Mouse (Mus musculus) granulocyte monocyte progenitor cell, adult 5-6 weeks (primary cell): ENCODE measurements around the gene Vmn2r5. TPM values are rescaled to one million over a fixed set of nuclear protein-coding genes. Genes with fewer than 3 reads are reported as not detected.
"Not testable (repeated sequence)": the region's sequence is repeated elsewhere in the genome, so short reads cannot be mapped to it uniquely, and the experiment has no call there.

Experiments
- ATAC-seq: replicated peaks from 2 replicates; pipeline ENCODE4 v1.8.0; 2016; ENCODE audit warnings: mild to moderate bottlenecking, moderate TSS enrichment, inconsistent platforms; ENCODE audit not compliant: poor library complexity, severe bottlenecking
- total RNA-seq, 2 experiments: library from RNA; stranded (forward) in 1 of 2; stranded (reverse) in 1 of 2; fragments of 200-712, 200-1000 nt in 1 of 2; fragments of >200 nt in 1 of 2; fragmentation: Nextera tagmentation in 1 of 2; gene quantifications; 2 replicates each; pipeline ENCODE4 v1.2.3; 2014 to 2017

Gene Vmn2r5
- not detected in 2 replicates for total RNA-seq (2014; fragmentation: Nextera tagmentation)
- not detected in 2 replicates for total RNA-seq (2017)

DNA sequence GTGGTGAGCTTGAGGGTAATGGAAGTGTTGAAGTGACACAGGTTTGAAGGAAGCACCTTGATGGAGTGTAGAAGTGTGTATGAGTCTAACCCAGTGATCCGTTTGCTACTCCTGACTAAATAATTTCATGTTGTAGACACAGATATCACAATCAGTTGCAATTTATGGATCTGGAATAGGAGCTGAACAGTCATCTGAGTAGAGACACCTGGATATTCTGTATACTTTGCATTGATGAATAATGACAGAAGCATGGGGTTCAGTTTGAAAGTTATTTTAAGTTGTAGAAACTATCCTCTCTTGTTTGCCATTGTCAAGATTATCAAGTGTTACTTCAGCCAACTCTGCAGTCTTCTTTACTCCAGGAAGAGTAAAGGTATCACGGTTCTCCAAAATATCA, at the start of gene Vmn2r5:
TSS of gene Vmn2r5 (minus strand) at position 101 of the 400 bp plus-strand sequence.
- ATAC-seq = not testable (repeated sequence)

- not testable (repeated sequence) for ATAC-seq
These were observed 13.9 kb upstream of the Vmn2r5 start for GRCm38 (mm10) chr3:64523585-64523984.

Other genes starting within 250 kb of the Vmn2r5 start
- not detected in 2 replicates for gene Vmn2r3, start 220.1 kb downstream of the Vmn2r5 start, total RNA-seq (2014; fragmentation: Nextera tagmentation)
- gene Vmn2r3, start 220.1 kb downstream of the Vmn2r5 start, total RNA-seq (2017) = not detected in 2 replicates
- not detected in 2 replicates for gene Vmn2r4, start 94.5 kb downstream of the Vmn2r5 start, total RNA-seq (2014; fragmentation: Nextera tagmentation)
- gene Vmn2r4, start 94.5 kb downstream of the Vmn2r5 start, total RNA-seq (2017) = not detected in 2 replicates
- gene Vmn2r6, start 56.0 kb upstream of the Vmn2r5 start, total RNA-seq (2014; fragmentation: Nextera tagmentation) = not detected in 2 replicates
- not detected in 2 replicates for gene Vmn2r6, start 56.0 kb upstream of the Vmn2r5 start, total RNA-seq (2017)